Mouse (Mus musculus) liver, embryonic 14.5 days (tissue): ENCODE measurements at regions not wholly inside any gene's neighbourhood (a gene's known extent, or its start where the extent isn't known, plus 50 kb on each side); places are given as distances from the start of the nearest gene placed in this dataset.

Source experiments
- CTCF ChIP-seq: IDR thresholded peaks from 2 replicates; pipeline ENCODE4 v1.5.1; 2016; ENCODE audit warnings: antibody characterized with exemption, low read depth, control low read depth
- EP300 ChIP-seq: IDR thresholded peaks from 2 replicates; pipeline ENCODE4 v1.6.1; 2016; ENCODE audit warnings: antibody characterized with exemption, low read depth

- TF ChIP-seq EP300 (no peak), CTCF (no peak)
Observed at GRCm38 (mm10) chr4:97050735-97051134, 132.2 kb downstream of the Gm10192 start.
